Mouse (Mus musculus) hindbrain, embryonic 15.5 days (tissue): Measurements from ENCODE around the gene Pbx2. TPM values are rescaled to one million over a fixed set of nuclear protein-coding genes. Genes with fewer than 3 reads are reported as not detected.
A peak's percentile ranks its signal among the peaks of the same experiment; 100 is the strongest.

Experiments
- ATAC-seq: fragments of 200-750 bp; cut with Nextera tagmentation; 2 replicates; pipeline ENCODE4 v1.8.0; 2017; ENCODE audit warnings: low read depth, moderate number of reproducible peaks, moderate TSS enrichment; ENCODE audit not compliant: low FRiP score
- H3K27ac ChIP-seq: fragments of 300-500 bp; sonication (generic); replicated peaks from 2 replicates; pipeline ENCODE4 v1.5.1; 2015; ENCODE audit warnings: mild to moderate bottlenecking, inconsistent platforms
- H3K27me3 ChIP-seq: fragments of 300-500 bp; sonication (generic); 2 replicates; pipeline ENCODE4 v1.6.1; 2015; ENCODE audit warnings: control low read depth, inconsistent platforms
- H3K36me3 ChIP-seq: fragments of 300-500 bp; sonication (generic); 2 replicates; pipeline ENCODE4 v1.6.1; 2015; ENCODE audit warnings: control low read depth, inconsistent platforms
- H3K4me1 ChIP-seq: fragments of 300-500 bp; sonication (generic); replicated peaks from 2 replicates; pipeline ENCODE4 v1.6.1; 2015; ENCODE audit warnings: control low read depth, inconsistent platforms
- H3K4me2 ChIP-seq: fragments of 300-500 bp; sonication (generic); 2 replicates; pipeline ENCODE4 v1.6.1; 2015; ENCODE audit warnings: moderate library complexity, mild to moderate bottlenecking, inconsistent platforms
- H3K4me3 ChIP-seq: fragments of 300-500 bp; sonication (generic); 2 replicates; pipeline ENCODE4 v1.5.1; 2015; ENCODE audit warnings: mild to moderate bottlenecking, inconsistent platforms
- H3K9ac ChIP-seq: fragments of 300-500 bp; sonication (generic); 2 replicates; pipeline ENCODE4 v1.6.1; 2015; ENCODE audit warnings: inconsistent platforms
- H3K9me3 ChIP-seq: fragments of 300-500 bp; sonication (generic); 2 replicates; pipeline ENCODE4 v1.6.1; 2016; ENCODE audit warnings: control low read depth, inconsistent platforms
- WGBS: fragments of 180-500 bp; shearing (Covaris S2); methylation state at CpG from one replicate; pipeline ENCODE4 v1.1.7; 2015; 5-methylcytosine and 5-hydroxymethylcytosine counted together
- polyA plus RNA-seq: library from polyadenylated mRNA; unstranded; fragments of >200 nt; fragmentation: Nextera tagmentation; extraction: Ambion mirVana; gene quantifications from 2 replicates; pipeline ENCODE4 v1.2.1, GENCODE M21; 2015

Gene Pbx2
- polyA plus RNA-seq, 1 experiment from 2014 or later: 8.9 TPM

DNA sequence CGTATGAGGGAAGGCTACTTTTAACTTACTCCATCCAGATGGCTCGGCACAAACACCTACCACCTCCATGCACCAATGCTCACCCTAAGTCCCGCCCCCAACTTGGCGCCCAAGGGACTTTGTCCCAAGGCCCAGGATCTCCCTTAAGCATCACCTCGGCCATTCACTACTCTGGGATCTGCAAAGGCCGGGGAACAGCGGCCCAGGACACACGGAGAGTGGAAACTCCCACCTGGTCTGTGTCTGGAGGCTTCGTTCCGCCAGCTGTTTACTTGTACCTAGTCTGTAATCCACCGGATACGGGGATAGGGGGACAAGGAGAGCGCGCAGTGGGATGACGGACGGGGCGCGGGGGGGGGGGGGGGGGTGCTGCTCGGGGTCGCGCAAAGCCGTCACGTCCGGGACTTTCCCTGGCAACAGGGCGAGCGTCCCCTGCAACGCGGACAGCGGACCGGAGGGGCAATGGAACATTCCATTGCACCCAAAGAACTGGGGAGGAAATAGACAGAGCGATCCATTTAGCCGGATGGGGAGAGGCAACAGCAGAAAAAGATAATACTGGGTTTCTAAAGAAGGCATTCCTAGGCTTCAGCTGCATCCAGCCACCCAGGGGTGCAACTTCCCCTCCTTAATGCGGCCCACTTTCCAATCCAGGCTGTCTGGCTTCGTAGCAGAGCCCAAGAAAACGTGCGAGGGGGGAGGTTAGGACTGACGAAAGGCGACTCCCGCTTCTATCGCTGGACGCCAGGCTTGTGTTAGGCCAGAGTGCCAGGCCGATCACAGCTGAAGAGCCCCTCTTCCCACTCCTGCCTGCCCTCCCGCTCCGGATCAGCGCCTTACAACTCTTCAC lies 36.3 kb downstream of the Pbx2 start:
- Histone ChIP-seq H3K9me3 (no peaks in the 10 kb centered on the region), H3K4me1 (peaks cover 64% of the 10 kb centered on the region), H3K27me3 (peaks cover 7% of the 10 kb centered on the region), H3K9ac (peak overlapping the region; percentile 70), H3K4me3 (peak overlapping the region; percentile 85), H3K36me3 (peaks cover 13% of the 10 kb centered on the region; the same call in 1 of the 2 replicates), H3K27ac (peak overlapping the region; percentile 94), H3K4me2 (peak overlapping the region; percentile 96)
- ATAC-seq: peak; percentile 81
- under 1% methylated on average over 42 of the region's 45 CpGs for WGBS

DNA sequence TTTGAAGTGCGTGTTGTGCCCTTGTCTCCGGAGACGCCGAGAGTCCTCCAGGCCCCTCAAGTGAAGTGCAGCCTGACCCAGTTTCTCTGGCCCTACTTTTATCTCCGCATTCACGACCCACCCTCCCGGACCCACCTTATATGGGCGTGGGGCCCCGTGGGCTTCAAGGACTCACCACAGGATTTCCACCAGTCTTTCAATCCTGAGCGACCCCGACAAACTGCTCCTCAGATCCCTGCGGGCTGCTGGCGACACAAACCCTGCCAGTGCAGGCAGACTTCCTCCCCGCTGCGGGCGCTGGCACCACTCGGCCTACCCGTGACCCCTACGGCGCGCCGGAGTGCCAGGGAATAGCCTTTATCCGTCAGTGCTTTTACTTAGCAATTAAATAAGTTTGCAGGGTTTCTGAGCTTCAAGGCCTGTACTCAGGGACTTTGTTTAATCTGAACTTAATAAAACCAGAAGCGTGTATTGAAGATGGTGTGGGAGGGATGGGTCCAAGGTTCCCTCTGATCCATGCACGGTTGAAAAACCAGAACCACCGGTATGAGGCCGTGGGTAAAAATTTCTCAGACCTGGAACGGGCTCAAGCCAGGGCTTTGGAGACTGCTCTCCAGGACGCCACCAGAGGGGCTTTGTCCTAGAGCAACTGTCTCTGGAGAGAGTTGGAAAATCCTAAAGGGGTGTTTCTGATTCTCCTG lies 37.0 kb downstream of the Pbx2 start, which contains the start of gene Ppt2:
Ppt2 (minus strand) TSS at position 568 of the 701 bp plus-strand sequence.
- Histone ChIP-seq H3K9ac (peak within 1 kb of the TSS; percentile 70), H3K36me3 (peaks cover 6% of the 10 kb centered on the region; the same call in 1 of the 2 replicates), H3K9me3 (no peaks in the 10 kb centered on the region), H3K4me2 (peak within 1 kb of the TSS; percentile 96), H3K27me3 (peaks cover 7% of the 10 kb centered on the region), H3K4me3 (peak within 1 kb of the TSS; percentile 85), H3K27ac (peak within 1 kb of the TSS; percentile 94), H3K4me1 (peaks cover 67% of the 10 kb centered on the region)
- no peak for ATAC-seq
- WGBS: 5% methylated on average over 29 of the region's 29 CpGs

DNA sequence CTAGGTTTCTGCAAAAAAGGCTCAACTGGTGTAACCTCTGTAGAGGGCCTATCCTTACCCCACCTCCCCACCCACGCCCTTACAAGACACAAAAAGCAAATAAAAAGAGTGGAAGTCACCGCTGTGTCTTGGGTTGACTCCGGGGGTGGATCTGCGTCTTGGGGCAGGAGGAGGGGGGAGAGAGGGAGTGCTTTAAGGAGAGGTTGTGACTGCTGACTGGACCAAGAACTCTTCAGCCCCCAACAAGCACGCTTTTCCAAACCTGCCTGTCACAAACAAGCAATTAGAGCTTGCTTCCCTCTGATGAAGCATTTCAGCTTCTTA lies 37.5 kb downstream of the Pbx2 start:
- Histone ChIP-seq H3K4me3 (peak overlapping the region; percentile 85), H3K9ac (peak overlapping the region; percentile 70; the same call in 1 of the 2 replicates), H3K27me3 (peaks cover 12% of the 10 kb centered on the region), H3K27ac (peak overlapping the region; percentile 94), H3K4me1 (peaks cover 67% of the 10 kb centered on the region), H3K36me3 (0 out of 2 replicates have a peak, but pooled peaks cover 6% of the 10 kb centered on the region), H3K4me2 (peak overlapping the region; percentile 96), H3K9me3 (no peaks in the 10 kb centered on the region)
- 24% methylated on average over 5 of the region's 5 CpGs for WGBS
- ATAC-seq: no peak

DNA sequence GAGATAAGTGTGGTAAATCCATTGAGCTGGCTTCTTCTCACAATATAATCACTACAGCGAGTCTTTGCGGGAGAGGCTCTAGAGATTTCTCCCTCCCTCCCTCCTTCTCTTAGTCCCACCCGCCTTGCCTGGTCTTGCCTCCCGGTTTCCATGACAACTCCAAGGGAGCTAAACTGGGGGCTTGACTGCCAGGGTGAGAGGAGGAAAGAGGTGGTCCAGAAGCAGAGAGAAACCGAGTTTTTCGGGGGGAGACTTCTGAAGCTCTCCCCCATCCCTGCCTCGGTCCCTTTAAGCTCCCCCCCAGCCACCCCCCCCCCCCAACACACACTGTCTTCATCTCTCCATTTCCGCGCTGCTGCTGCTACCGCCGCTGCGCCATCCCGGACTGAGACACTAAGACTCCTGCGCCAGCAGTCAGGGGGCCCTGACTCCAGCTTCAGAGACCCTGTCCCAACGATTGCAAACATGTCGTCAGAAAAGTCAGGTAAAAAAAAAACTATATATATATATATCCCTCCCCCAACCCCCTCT lies 38.2 kb downstream of the Pbx2 start, which contains the start of gene Prrt1:
Prrt1 (plus strand) TSS at position 313 of the 531 bp plus-strand sequence.
- peaks cover 67% of the 10 kb centered on the region for H3K4me1 ChIP-seq
- peak within 1 kb of the TSS; percentile 70 for H3K9ac ChIP-seq
- peak; percentile 29; the same call in 1 of the 2 replicates for ATAC-seq
- H3K9me3 ChIP-seq: no peaks in the 10 kb centered on the region
- H3K36me3 ChIP-seq: 0 out of 2 replicates have a peak, but pooled peaks cover 4% of the 10 kb centered on the region
- WGBS: 1% methylated on average over 16 of the region's 16 CpGs
- peak within 1 kb of the TSS; percentile 94 for H3K27ac ChIP-seq
- H3K4me3 ChIP-seq: peak within 1 kb of the TSS; percentile 85
- H3K4me2 ChIP-seq: peak within 1 kb of the TSS; percentile 96
- H3K27me3 ChIP-seq: peaks cover 13% of the 10 kb centered on the region

DNA sequence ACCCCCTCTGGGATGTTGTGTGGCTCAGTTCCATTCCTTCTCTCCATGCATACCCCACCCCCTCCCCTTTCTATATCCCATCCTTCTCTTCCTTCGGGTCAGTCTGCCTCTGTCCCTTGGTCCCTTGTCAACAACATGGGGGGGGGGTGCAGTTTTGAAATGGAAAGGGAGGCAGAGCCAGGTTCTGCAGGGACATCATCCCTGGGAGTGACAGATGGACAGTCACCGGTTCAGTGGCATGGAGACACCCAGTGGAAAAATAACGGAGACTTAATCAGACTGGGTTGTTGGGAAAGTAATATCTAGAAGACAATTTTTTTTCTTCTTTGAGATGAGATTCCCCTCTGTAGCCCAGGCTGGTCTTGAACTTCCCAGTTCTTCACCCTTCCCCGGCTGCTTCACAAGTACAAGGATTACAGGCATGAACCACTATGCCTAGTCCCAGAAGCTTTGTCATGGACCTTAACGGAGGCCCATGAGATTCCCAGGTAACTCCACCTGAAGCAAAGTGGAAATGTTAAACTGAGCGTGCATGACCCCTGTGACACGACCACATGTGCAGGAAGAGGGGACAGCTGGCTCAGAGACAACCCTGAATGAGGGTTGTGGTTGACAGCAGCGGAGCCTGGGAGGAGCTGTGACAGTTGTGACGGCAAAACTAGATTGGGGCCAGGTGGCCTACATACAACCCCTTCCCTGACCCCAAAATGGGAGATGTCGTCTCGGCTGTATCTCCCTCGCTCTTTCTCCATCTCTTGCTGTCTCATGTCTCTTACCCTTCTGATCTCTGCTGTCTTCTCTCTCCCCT lies 38.9 kb downstream of the Pbx2 start:
- peak overlapping the region; percentile 50 for H3K9ac ChIP-seq
- 13% methylated on average over 12 of the region's 12 CpGs for WGBS
- H3K4me3 ChIP-seq: peak overlapping the region; percentile 85
- ATAC-seq: no peak
- H3K36me3 ChIP-seq: 0 out of 2 replicates have a peak, but pooled peaks cover 4% of the 10 kb centered on the region
- H3K27me3 ChIP-seq: peaks cover 13% of the 10 kb centered on the region
- H3K4me1 ChIP-seq: peaks cover 67% of the 10 kb centered on the region
- H3K27ac ChIP-seq: peak overlapping the region; percentile 94; the same call in 1 of the 2 replicates
- H3K4me2 ChIP-seq: peak overlapping the region; percentile 96
- H3K9me3 ChIP-seq: no peaks in the 10 kb centered on the region

DNA sequence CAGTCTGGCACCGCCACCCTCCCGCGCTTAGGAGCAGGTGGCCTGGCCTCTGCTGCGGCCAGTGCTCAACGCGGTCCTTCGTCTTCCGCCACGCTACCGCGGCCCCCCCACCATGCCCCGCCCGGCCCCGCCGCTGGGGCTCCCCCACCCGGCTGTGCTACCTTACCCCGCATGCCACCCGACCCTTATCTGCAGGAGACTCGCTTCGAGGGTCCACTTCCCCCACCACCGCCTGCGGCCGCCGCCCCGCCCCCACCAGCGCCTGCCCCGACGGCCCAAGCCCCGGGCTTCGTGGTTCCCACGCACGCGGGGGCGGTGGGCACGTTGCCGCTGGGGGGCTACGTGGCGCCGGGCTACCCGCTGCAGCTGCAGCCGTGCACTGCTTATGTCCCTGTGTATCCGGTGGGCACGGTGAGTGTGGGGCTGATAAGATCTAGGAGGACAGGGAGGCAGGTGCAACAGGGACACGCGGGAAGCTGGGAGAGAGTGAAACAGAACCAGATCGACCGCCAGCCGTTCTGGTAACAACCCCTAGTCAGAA lies 39.8 kb downstream of the Pbx2 start:
- Histone ChIP-seq H3K4me3 (peak overlapping the region; percentile 85), H3K27me3 (peaks cover 13% of the 10 kb centered on the region), H3K27ac (no peak overlapping the region), H3K4me2 (peak overlapping the region; percentile 96), H3K36me3 (no peaks in the 10 kb centered on the region), H3K4me1 (peaks cover 60% of the 10 kb centered on the region), H3K9ac (peak overlapping the region; percentile 50), H3K9me3 (no peaks in the 10 kb centered on the region)
- WGBS: 2% methylated on average over 47 of the region's 48 CpGs
- no peak for ATAC-seq

DNA sequence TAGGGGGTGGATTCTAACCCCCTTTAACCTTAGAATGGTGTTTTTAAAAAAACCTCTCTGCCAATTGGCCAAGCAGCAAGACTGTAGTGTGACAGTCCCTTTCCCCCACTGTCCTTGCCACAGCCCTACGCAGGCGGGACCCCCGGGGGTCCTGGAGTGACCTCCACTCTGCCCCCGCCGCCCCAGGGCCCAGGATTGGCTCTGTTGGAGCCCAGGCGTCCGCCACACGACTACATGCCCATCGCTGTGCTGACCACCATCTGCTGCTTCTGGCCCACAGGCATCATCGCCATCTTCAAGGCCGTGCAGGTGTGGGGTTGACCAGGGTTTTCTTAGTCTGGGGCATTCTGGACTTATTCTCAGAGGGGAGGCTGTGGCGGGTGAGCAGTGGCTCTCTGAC lies 40.6 kb downstream of the Pbx2 start:
- Histone ChIP-seq H3K27ac (no peak overlapping the region), H3K9me3 (no peaks in the 10 kb centered on the region), H3K36me3 (no peaks in the 10 kb centered on the region), H3K4me1 (peaks cover 52% of the 10 kb centered on the region), H3K4me2 (peak overlapping the region; percentile 96), H3K9ac (peak overlapping the region; percentile 40), H3K4me3 (peak overlapping the region; percentile 85), H3K27me3 (peaks cover 13% of the 10 kb centered on the region)
- WGBS: 6% methylated on average over 12 of the region's 12 CpGs
- no peak for ATAC-seq

DNA sequence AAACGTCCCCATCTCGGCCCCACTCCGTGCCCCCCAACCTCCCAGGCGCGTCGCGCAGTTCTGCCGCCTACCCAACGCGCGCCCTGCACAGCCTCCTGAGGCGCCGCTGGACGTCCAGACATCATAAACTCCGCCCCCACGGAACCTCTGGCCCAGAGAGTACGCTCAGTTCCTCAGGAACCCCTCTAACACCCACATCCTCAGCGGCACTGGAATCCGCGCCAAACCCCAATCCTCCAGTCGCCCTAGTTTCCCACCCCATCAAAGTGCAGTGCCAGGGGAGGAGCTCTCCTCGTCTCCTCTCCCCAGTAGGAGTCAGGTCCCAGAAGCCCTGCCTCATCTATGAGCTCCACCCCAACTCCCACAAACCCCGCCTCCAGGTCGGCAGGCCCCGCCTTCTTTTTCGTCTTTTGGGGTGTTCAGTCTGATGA lies 41.2 kb downstream of the Pbx2 start:
- ATAC-seq: no peak
- Histone ChIP-seq H3K27me3 (peaks cover 13% of the 10 kb centered on the region), H3K9me3 (no peaks in the 10 kb centered on the region), H3K4me3 (peak overlapping the region; percentile 85), H3K36me3 (no peaks in the 10 kb centered on the region), H3K9ac (peak overlapping the region; percentile 40; the same call in 1 of the 2 replicates), H3K4me2 (peak overlapping the region; percentile 96), H3K27ac (no peak overlapping the region; the same call in 1 of the 2 replicates), H3K4me1 (peaks cover 50% of the 10 kb centered on the region)
- WGBS: 2% methylated on average over 26 of the region's 26 CpGs

DNA sequence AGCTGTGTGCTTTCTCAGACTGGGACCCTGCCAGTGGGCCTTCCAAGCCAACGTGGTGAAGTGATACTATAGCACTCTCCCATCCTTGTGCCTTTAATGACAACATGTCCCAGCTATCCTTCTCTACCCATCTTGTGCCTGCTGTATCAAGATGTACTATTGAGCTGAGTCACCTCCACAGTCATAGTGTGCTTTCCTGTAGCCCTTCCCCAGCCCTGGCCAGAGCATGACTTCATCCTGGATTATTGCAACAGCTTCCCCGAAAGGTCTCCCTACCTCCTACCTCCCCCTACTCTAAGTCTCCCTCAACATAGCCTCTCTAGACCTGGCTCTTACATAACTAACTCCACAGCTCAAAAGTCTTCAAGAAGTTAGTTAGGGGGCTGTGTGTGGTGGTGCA lies 44.6 kb downstream of the Pbx2 start:
- ATAC-seq: no peak
- H3K36me3 ChIP-seq: no peaks in the 10 kb centered on the region
- no peak overlapping the region for H3K27ac ChIP-seq
- H3K4me3 ChIP-seq: no peak overlapping the region
- peaks cover 13% of the 10 kb centered on the region for H3K27me3 ChIP-seq
- H3K9ac ChIP-seq: no peak overlapping the region
- 74% methylated on average over 2 of the region's 2 CpGs for WGBS
- no peaks in the 10 kb centered on the region for H3K9me3 ChIP-seq
- H3K4me1 ChIP-seq: peaks cover 19% of the 10 kb centered on the region
- no peak overlapping the region for H3K4me2 ChIP-seq

DNA sequence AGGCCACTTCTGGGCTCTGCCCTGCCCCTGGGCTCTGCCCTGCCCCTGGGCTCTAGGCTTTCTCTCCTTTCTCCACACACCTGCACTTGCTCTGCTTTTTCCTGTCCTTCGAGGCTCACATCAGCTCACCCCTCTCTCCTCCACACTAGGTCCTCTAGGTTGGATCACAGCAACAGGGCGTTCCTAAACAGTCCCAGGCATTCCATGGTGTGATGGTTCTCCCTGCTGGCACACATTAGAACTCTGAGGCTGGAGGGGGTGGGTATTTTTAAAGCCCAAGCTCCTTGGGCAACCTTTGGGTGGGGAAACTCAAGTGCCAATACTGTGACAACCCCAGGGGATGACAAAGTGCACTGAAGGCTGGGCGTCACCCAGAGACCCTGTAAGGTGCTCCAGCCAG lies 46.4 kb downstream of the Pbx2 start:
- Histone ChIP-seq H3K4me2 (no peak overlapping the region), H3K27me3 (0 out of 2 replicates have a peak, but pooled peaks cover 7% of the 10 kb centered on the region), H3K27ac (no peak overlapping the region), H3K36me3 (no peaks in the 10 kb centered on the region), H3K9me3 (no peaks in the 10 kb centered on the region), H3K9ac (no peak overlapping the region), H3K4me3 (no peak overlapping the region), H3K4me1 (peaks cover 10% of the 10 kb centered on the region)
- 73% methylated on average over 3 of the region's 3 CpGs for WGBS
- ATAC-seq: no peak
